Mouse (Mus musculus) left cerebral cortex, postnatal 10 days (tissue): ENCODE measurements around the gene Trim80. TPM values are rescaled to one million over a fixed set of nuclear protein-coding genes. Genes with fewer than 3 reads are reported as not detected.
"Not testable (repeated sequence)": the region's sequence is repeated elsewhere in the genome, so short reads cannot be mapped to it uniquely, and the experiment has no call there.

Source experiments
- DNase-seq, 2 experiments: peaks; one replicate each; pipeline ENCODE4 v3.0.0; 2021 to 2022; ENCODE audit warnings: low spot score in 2 of 2, mixed read lengths in 1 of 2; ENCODE audit errors: extremely low spot score in 1 of 2
- intact Hi-C: fragments of 180-260 bp; cut with DNase I; formaldehyde crosslinking; loops from one replicate; pipeline ENCODE4 v1.15.1; 2025
- microRNA-seq: library from miRNA; unstranded; fragments of <30 nt; microRNA quantifications from one replicate; pipeline ENCODE4 v1.2.0, GENCODE M21; 2022
- total RNA-seq, 2 experiments: library from RNA; stranded (reverse); gene quantifications; 2 replicates each; pipeline ENCODE4 v1.2.3; 2021

The Trim80 gene
- total RNA-seq, 2 experiments from 2014 or later, result 0.24 TPM; not detected in 1

- intact Hi-C loops, result no loop called here
- no peak for DNase-seq
Measured at GRCm38 (mm10) chr11:115483278-115483677, 42.9 kb downstream of the Trim80 start.

GRCm38 (mm10) chr11:115483726-115484125 lies 43.4 kb downstream of the Trim80 start:
- intact Hi-C loops, result no loop called here

GRCm38 (mm10) chr11:115485155-115485554 lies 44.8 kb downstream of the Trim80 start:
- intact Hi-C loops, result no loop called here
- DNase-seq, result no peak

More at GRCm38 (mm10) chr11:115483726-115484125, 43.4 kb downstream of the Trim80 start:
- DNase-seq, result peak; percentile 70 to 74

GRCm38 (mm10) chr11:115488551-115489104 lies 48.3 kb downstream of the Trim80 start:
- intact Hi-C loops, result no loop called here

GRCm38 (mm10) chr11:115490441-115491355 lies 50.4 kb downstream of the Trim80 start:
- no peak for DNase-seq
- intact Hi-C loops, result loop anchor here (5.0 kb wide), 1 partner anchor 322 kb away; the partner anchor contains the start of genes Caskin2 and Tsen54

More at GRCm38 (mm10) chr11:115488551-115489104, 48.3 kb downstream of the Trim80 start:
- no peak for DNase-seq

GRCm38 (mm10) chr11:115491356-115492083 lies 51.2 kb downstream of the Trim80 start, which contains the start of gene Nt5c:
Gene Nt5c, minus strand, starts transcription at chr11:115491862.
- peak; percentile 84 to 89 for DNase-seq
- intact Hi-C loops, result loop anchor here (5.0 kb wide), 1 partner anchor 321 kb away; the partner anchor contains the start of genes Caskin2 and Tsen54

- no peak for DNase-seq
- intact Hi-C loops, result loop anchor here (5.0 kb wide), 1 partner anchor 320 kb away; the partner anchor contains the start of genes Caskin2 and Tsen54
Measured at GRCm38 (mm10) chr11:115492387-115492786, 52.0 kb downstream of the Trim80 start.

- intact Hi-C loops, DNase-seq: not testable (repeated sequence)
Measured at GRCm38 (mm10) chr11:115496559-115496958, 56.2 kb downstream of the Trim80 start.

Small RNA genes within 50 kb of the gene (microRNA-seq; reads per million reads assigned to microRNA genes)
- not detected for gene Mir3968

Other genes starting within 250 kb of the Trim80 start
- 10 to 100 TPM; 14.7 to 21.6 TPM for gene Grin2c, start 173.3 kb upstream of the Trim80 start, total RNA-seq
- 10 to 100 TPM; 18.2 to 18.7 TPM for gene Fdxr, start 163.5 kb upstream of the Trim80 start, total RNA-seq
- gene Fads6, start 142.9 kb upstream of the Trim80 start, total RNA-seq, result 1 to 10 TPM; 6.5 to 6.8 TPM
- gene Otop2, start 133.4 kb upstream of the Trim80 start, total RNA-seq, result under 1 TPM in 1 of 2 experiments, not detected in 1; 0.14 TPM
- gene Ush1g, start 118.5 kb upstream of the Trim80 start, total RNA-seq, result under 1 TPM; 0.24 to 0.26 TPM
- gene Otop3, start 105.8 kb upstream of the Trim80 start, total RNA-seq, result under 1 TPM; 0.24 to 0.28 TPM
- gene Hid1, start 72.8 kb upstream of the Trim80 start, total RNA-seq, result 10 to 100 TPM; 77.5 to 81.7 TPM
- 10 to 100 TPM; 15.2 to 17.2 TPM for gene Cdr2l, start 58.6 kb upstream of the Trim80 start, total RNA-seq
- 10 to 100 TPM; 96.2 to 98.8 TPM for gene Mrpl58, start 36.8 kb upstream of the Trim80 start, total RNA-seq
- gene Atp5h, start 20.6 kb upstream of the Trim80 start, total RNA-seq, result 100 to 1,000 TPM; 399 to 414 TPM
- 10 to 100 TPM; 54.3 to 55.7 TPM for gene Kctd2, start 20.4 kb upstream of the Trim80 start, total RNA-seq
- not detected for gene Slc16a5, start 21.9 kb downstream of the Trim80 start, total RNA-seq
- gene Armc7, start 35.1 kb downstream of the Trim80 start, total RNA-seq, result 1 to 10 TPM; 9.0 to 9.2 TPM
- gene Nt5c, start 51.3 kb downstream of the Trim80 start, total RNA-seq, result 10 to 100 TPM; 78.6 to 80.8 TPM
- gene Jpt1, start 73.8 kb downstream of the Trim80 start, total RNA-seq, result 100 to 1,000 TPM; 312 to 341 TPM
- 100 to 1,000 TPM; 396 to 399 TPM for gene Sumo2, start 95.7 kb downstream of the Trim80 start, total RNA-seq
- gene Nup85, start 123.9 kb downstream of the Trim80 start, total RNA-seq, result 10 to 100 TPM; 43.9 to 51.2 TPM
- 10 to 100 TPM; 52.7 to 58.7 TPM for gene Mrps7, start 163.4 kb downstream of the Trim80 start, total RNA-seq
- 10 to 100 TPM; 51.4 to 65.1 TPM for gene Gga3, start 163.5 kb downstream of the Trim80 start, total RNA-seq
- 10 to 100 TPM; 14.4 to 14.6 TPM for gene Mif4gd, start 172.4 kb downstream of the Trim80 start, total RNA-seq
- 10 to 100 TPM; 55.0 to 59.7 TPM for gene Slc25a19, start 187.8 kb downstream of the Trim80 start, total RNA-seq